Mouse (Mus musculus): ENCODE measurements around the gene Negr1. TPM values are rescaled to one million over a fixed set of nuclear protein-coding genes. Genes with fewer than 3 reads are reported as not detected.

The Negr1 gene
- total and polyA plus RNA-seq, 3 experiments: 0.16 TPM; not detected in 2

- no peak for DNase-seq (ENCODE audit: low spot score)
- H3K4me3 ChIP-seq (ENCODE audit: low read depth, low read length): no peak overlapping the region
- ATAC-seq (ENCODE audit: extremely low read depth, insufficient number of reproducible peaks, low FRiP score, poor library complexity, severe bottlenecking): no peak
- no peaks in the 10 kb centered on the region for H3K4me1 ChIP-seq (ENCODE audit: insufficient read depth, low read depth, low read length)
- TF ChIP-seq POLR2AphosphoS5 (IDR thresholded peaks at IDR 0.05; ENCODE audit: insufficient replicate concordance, low read depth, low read length) (no peak), CTCF (IDR thresholded peaks at IDR 0.05; ENCODE audit: low read depth, low read length) (no peak), GATA2 (IDR thresholded peaks at IDR 0.05; ENCODE audit: borderline replicate concordance, low read depth, low read length) (no peak), GATA1 (IDR thresholded peaks at IDR 0.05; ENCODE audit: borderline replicate concordance, low read length) (no peak), TAL1 (conservative IDR thresholded peaks at IDR 0.05; ENCODE audit: low read depth, low read length) (no peak)
- peaks cover 4% of the 10 kb centered on the region; the same call in 1 of the 2 replicates for H3K9me3 ChIP-seq (replicated peaks)
- no peaks in the 10 kb centered on the region for H3K27me3 ChIP-seq (ENCODE audit: insufficient read depth, low read length)
- H3K36me3 ChIP-seq (replicated peaks): no peaks in the 10 kb centered on the region
These were observed 322.3 kb downstream of the Negr1 start for GRCm38 (mm10) chr3:156883873-156884272.

- no peak for DNase-seq (ENCODE audit: low spot score)
- no peaks in the 10 kb centered on the region for H3K4me1 ChIP-seq (ENCODE audit: insufficient read depth, low read depth, low read length)
- H3K27me3 ChIP-seq (ENCODE audit: insufficient read depth, low read length): no peaks in the 10 kb centered on the region
- H3K36me3 ChIP-seq (replicated peaks): no peaks in the 10 kb centered on the region
- no peak for TF ChIP-seq GATA2 (IDR thresholded peaks at IDR 0.05; ENCODE audit: borderline replicate concordance, low read depth, low read length)
- no peak for TF ChIP-seq GATA1 (IDR thresholded peaks at IDR 0.05; ENCODE audit: borderline replicate concordance, low read length)
- TF ChIP-seq TAL1 (conservative IDR thresholded peaks at IDR 0.05; ENCODE audit: low read depth, low read length): no peak
- no peak for TF ChIP-seq CTCF (IDR thresholded peaks at IDR 0.05; ENCODE audit: low read depth, low read length)
- TF ChIP-seq POLR2AphosphoS5 (IDR thresholded peaks at IDR 0.05; ENCODE audit: insufficient replicate concordance, low read depth, low read length): no peak
- H3K4me3 ChIP-seq (ENCODE audit: low read depth, low read length): no peak overlapping the region
- H3K9me3 ChIP-seq (replicated peaks): peaks cover 4% of the 10 kb centered on the region; the same call in 1 of the 2 replicates
- no peak for ATAC-seq (ENCODE audit: extremely low read depth, insufficient number of reproducible peaks, low FRiP score, poor library complexity, severe bottlenecking)
These were observed 324.1 kb downstream of the Negr1 start for GRCm38 (mm10) chr3:156885689-156886088.

GRCm38 (mm10) chr3:156886915-156887314 is 325.3 kb downstream of the Negr1 start:
- TF ChIP-seq TAL1 (conservative IDR thresholded peaks at IDR 0.05; ENCODE audit: low read depth, low read length): no peak
- TF ChIP-seq GATA2 (IDR thresholded peaks at IDR 0.05; ENCODE audit: borderline replicate concordance, low read depth, low read length): no peak
- no peak for TF ChIP-seq GATA1 (IDR thresholded peaks at IDR 0.05; ENCODE audit: borderline replicate concordance, low read length)
- no peak for TF ChIP-seq POLR2AphosphoS5 (IDR thresholded peaks at IDR 0.05; ENCODE audit: insufficient replicate concordance, low read depth, low read length)
- no peak for TF ChIP-seq CTCF (IDR thresholded peaks at IDR 0.05; ENCODE audit: low read depth, low read length)
- H3K4me1 ChIP-seq (ENCODE audit: insufficient read depth, low read depth, low read length): no peaks in the 10 kb centered on the region
- no peak for ATAC-seq (ENCODE audit: extremely low read depth, insufficient number of reproducible peaks, low FRiP score, poor library complexity, severe bottlenecking)

GRCm38 (mm10) chr3:156890986-156891385 is 329.4 kb downstream of the Negr1 start:
- Histone ChIP-seq H3K36me3 (replicated peaks) (no peaks in the 10 kb centered on the region), H3K27me3 (ENCODE audit: insufficient read depth, low read length) (no peaks in the 10 kb centered on the region), H3K9me3 (replicated peaks) (peaks cover 6% of the 10 kb centered on the region; the same call in 1 of the 2 replicates), H3K4me1 (ENCODE audit: insufficient read depth, low read depth, low read length) (no peaks in the 10 kb centered on the region), H3K4me3 (ENCODE audit: low read depth, low read length) (no peak overlapping the region)
- ATAC-seq (ENCODE audit: extremely low read depth, insufficient number of reproducible peaks, low FRiP score, poor library complexity, severe bottlenecking) (no peak), DNase-seq (ENCODE audit: low spot score) (no peak)
- TF ChIP-seq GATA2 (IDR thresholded peaks at IDR 0.05; ENCODE audit: borderline replicate concordance, low read depth, low read length) (no peak), CTCF (IDR thresholded peaks at IDR 0.05; ENCODE audit: low read depth, low read length) (no peak), TAL1 (conservative IDR thresholded peaks at IDR 0.05; ENCODE audit: low read depth, low read length) (no peak), GATA1 (IDR thresholded peaks at IDR 0.05; ENCODE audit: borderline replicate concordance, low read length) (no peak), POLR2AphosphoS5 (IDR thresholded peaks at IDR 0.05; ENCODE audit: insufficient replicate concordance, low read depth, low read length) (no peak)

More at GRCm38 (mm10) chr3:156886915-156887314, 325.3 kb downstream of the Negr1 start:
- H3K27me3 ChIP-seq (ENCODE audit: insufficient read depth, low read length): no peaks in the 10 kb centered on the region
- no peak for DNase-seq (ENCODE audit: low spot score)
- H3K36me3 ChIP-seq (replicated peaks): no peaks in the 10 kb centered on the region
- H3K9me3 ChIP-seq (replicated peaks): peaks cover 4% of the 10 kb centered on the region; the same call in 1 of the 2 replicates
- H3K4me3 ChIP-seq (ENCODE audit: low read depth, low read length): no peak overlapping the region

- TF ChIP-seq POLR2AphosphoS5 (IDR thresholded peaks at IDR 0.05; ENCODE audit: insufficient replicate concordance, low read depth, low read length) (no peak), CTCF (IDR thresholded peaks at IDR 0.05; ENCODE audit: low read depth, low read length) (no peak)
- H3K4me1 ChIP-seq (ENCODE audit: insufficient read depth, low read depth, low read length): no peaks in the 10 kb centered on the region
- H3K27me3 ChIP-seq (ENCODE audit: insufficient read depth, low read length): no peaks in the 10 kb centered on the region
- H3K4me3 ChIP-seq (ENCODE audit: low read depth, low read length): no peak overlapping the region
- ATAC-seq (ENCODE audit: extremely low read depth, insufficient number of reproducible peaks, low FRiP score, poor library complexity, severe bottlenecking): no peak
- no peaks in the 10 kb centered on the region for H3K36me3 ChIP-seq (replicated peaks)
- DNase-seq (ENCODE audit: low spot score): no peak
- 0 out of 2 replicates have a peak, but pooled peaks cover 2% of the 10 kb centered on the region for H3K9me3 ChIP-seq (replicated peaks)
These were observed 333.7 kb downstream of the Negr1 start for GRCm38 (mm10) chr3:156895322-156895721.

- Histone ChIP-seq H3K27me3 (ENCODE audit: insufficient read depth, low read length) (no peaks in the 10 kb centered on the region), H3K9me3 (replicated peaks) (0 out of 2 replicates have a peak, but pooled peaks cover 2% of the 10 kb centered on the region), H3K4me3 (ENCODE audit: low read depth, low read length) (no peak overlapping the region), H3K4me1 (ENCODE audit: insufficient read depth, low read depth, low read length) (no peaks in the 10 kb centered on the region), H3K36me3 (replicated peaks) (no peaks in the 10 kb centered on the region)
- no peak for DNase-seq (ENCODE audit: low spot score)
- TF ChIP-seq GATA1 (IDR thresholded peaks at IDR 0.05; ENCODE audit: borderline replicate concordance, low read length) (no peak), POLR2AphosphoS5 (IDR thresholded peaks at IDR 0.05; ENCODE audit: insufficient replicate concordance, low read depth, low read length) (no peak), GATA2 (IDR thresholded peaks at IDR 0.05; ENCODE audit: borderline replicate concordance, low read depth, low read length) (no peak), CTCF (IDR thresholded peaks at IDR 0.05; ENCODE audit: low read depth, low read length) (no peak), TAL1 (conservative IDR thresholded peaks at IDR 0.05; ENCODE audit: low read depth, low read length) (no peak)
- ATAC-seq (ENCODE audit: extremely low read depth, insufficient number of reproducible peaks, low FRiP score, poor library complexity, severe bottlenecking): no peak
These were observed 334.5 kb downstream of the Negr1 start for GRCm38 (mm10) chr3:156896106-156896505.
